Mouse (Mus musculus): Measurements from ENCODE around the gene Mettl24. TPM values are rescaled to one million over a fixed set of nuclear protein-coding genes. Genes with fewer than 3 reads are reported as not detected.
A peak's percentile ranks its signal among the peaks of the same experiment; 100 is the strongest.

Mettl24 gene
- polyA plus RNA-seq, 1 experiment from 2014 or later, result 2.4 TPM

DNA sequence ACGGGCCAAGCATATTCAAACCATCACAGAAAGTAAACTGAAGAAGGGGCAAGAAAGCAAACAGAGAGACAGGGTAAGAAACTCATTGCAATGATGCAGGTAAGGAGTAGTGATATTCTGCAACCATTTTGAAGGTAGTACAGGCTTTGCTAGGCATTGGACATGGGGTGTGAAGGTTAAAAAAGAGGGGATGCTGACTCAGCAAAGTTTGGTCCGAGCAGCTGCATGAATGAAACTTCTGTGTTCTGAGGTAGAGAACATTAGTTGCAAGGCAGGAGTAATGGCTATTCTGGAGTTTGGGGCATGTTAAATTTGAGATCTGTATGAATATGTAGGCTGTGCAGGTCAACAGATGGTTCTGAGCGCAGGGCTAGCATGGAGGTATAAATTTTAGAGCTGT is 17.8 kb upstream of the Mettl24 start:
- Histone ChIP-seq H3K27me3 (no peaks in the 10 kb centered on the region), H3K9me3 (replicated peaks) (no peaks in the 10 kb centered on the region; the same call in 1 of the 2 replicates), H3K36me3 (no peaks in the 10 kb centered on the region), H3K4me1 (no peaks in the 10 kb centered on the region), H3K4me2 (no peak overlapping the region), H3K4me3 (replicated peaks) (no peak overlapping the region), H3K27ac (no peak overlapping the region), H3K9ac (no peak overlapping the region)
- 77% methylated on average over 3 of the region's 3 CpGs for WGBS
- no peak for ATAC-seq (replicated peaks; ENCODE audit: low FRiP score)

DNA sequence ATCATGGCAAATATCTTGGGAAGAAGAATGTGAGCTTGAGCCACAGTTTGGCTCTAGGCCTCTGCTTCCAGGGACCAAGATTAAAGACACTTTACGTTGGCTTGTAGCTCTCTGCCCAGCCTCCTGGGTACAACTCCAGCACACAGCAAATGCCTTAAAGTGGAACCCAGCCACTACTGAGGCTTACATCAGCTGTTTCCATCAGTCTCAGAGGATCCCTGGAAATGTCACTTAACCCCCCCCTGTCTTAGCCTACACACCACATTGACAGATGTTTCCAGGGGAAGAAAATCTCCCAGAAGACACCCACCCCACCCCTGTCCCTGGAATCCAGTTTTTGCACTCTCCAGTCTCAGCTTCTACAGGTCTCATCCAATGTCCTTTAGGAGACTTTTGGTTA is 16.1 kb upstream of the Mettl24 start:
- Histone ChIP-seq H3K4me2 (no peak overlapping the region), H3K9ac (no peak overlapping the region), H3K4me3 (replicated peaks) (no peak overlapping the region), H3K9me3 (replicated peaks) (no peaks in the 10 kb centered on the region), H3K36me3 (no peaks in the 10 kb centered on the region), H3K4me1 (no peaks in the 10 kb centered on the region), H3K27ac (no peak overlapping the region), H3K27me3 (no peaks in the 10 kb centered on the region)
- ATAC-seq (replicated peaks; ENCODE audit: low FRiP score), result no peak
- WGBS, result 88% methylated on average over 1 of the region's 1 CpGs

DNA sequence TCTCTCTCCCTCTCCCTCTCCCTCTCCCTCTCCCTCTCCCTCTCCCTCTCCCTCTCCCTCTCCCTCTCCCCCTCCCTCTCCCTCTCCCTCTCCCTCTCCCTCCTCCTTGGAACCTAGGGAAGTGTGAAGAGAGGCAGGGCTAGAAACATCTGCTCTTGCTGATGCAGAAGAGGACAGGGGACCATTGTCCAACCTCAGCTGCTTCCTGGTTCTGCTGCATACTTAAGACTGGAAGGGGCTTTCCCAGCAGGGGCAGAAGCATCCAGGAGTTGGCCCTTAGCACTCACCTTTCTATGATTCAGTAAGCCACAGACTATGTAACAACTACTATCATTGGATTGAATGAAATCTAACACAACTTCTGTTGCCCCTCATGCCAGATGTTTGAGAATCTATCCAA is 14.4 kb upstream of the Mettl24 start:
- H3K9me3 ChIP-seq (replicated peaks), result no peaks in the 10 kb centered on the region
- no peak overlapping the region for H3K4me2 ChIP-seq
- H3K27ac ChIP-seq, result no peak overlapping the region
- H3K27me3 ChIP-seq, result no peaks in the 10 kb centered on the region
- no peak overlapping the region for H3K9ac ChIP-seq
- H3K4me1 ChIP-seq, result no peaks in the 10 kb centered on the region
- no peak overlapping the region for H3K4me3 ChIP-seq (replicated peaks)
- no peak for ATAC-seq (replicated peaks; ENCODE audit: low FRiP score)
- no peaks in the 10 kb centered on the region for H3K36me3 ChIP-seq

DNA sequence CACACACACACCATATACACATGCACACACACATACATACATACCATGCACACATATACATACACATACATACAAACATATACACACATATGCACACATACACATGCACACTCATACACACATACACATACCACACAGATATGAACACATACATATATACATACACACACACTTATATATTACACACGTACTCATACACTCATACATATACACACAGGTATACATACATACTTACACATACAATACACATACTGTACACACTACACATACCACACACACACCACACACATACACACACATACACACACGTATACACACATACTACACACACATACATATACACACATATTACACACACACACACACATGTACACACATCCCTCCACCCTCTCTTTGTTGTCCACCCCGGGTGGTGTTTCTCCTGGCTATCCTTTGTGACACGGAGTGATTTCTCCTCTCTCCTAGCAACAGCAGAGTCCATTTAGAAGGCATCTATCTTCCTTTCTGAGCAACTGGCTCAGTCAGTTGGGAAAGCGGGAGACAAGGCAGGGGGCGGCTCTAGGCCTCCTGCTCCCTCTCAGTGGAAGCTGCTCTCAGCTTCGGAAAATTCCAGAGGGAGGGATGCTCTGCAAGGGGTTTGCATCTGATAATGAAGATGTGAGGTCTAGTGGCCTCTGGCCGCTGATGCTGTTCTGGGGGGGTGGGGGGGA is 10.3 kb upstream of the Mettl24 start:
- H3K27ac ChIP-seq, result no peak overlapping the region
- 76% methylated on average over 8 of the region's 8 CpGs for WGBS
- H3K4me1 ChIP-seq, result peaks cover 8% of the 10 kb centered on the region
- no peak overlapping the region for H3K9ac ChIP-seq
- no peak overlapping the region for H3K4me3 ChIP-seq (replicated peaks)
- no peak overlapping the region for H3K4me2 ChIP-seq
- no peaks in the 10 kb centered on the region for H3K27me3 ChIP-seq
- ATAC-seq (replicated peaks; ENCODE audit: low FRiP score), result no peak
- H3K36me3 ChIP-seq, result no peaks in the 10 kb centered on the region
- no peaks in the 10 kb centered on the region for H3K9me3 ChIP-seq (replicated peaks)

DNA sequence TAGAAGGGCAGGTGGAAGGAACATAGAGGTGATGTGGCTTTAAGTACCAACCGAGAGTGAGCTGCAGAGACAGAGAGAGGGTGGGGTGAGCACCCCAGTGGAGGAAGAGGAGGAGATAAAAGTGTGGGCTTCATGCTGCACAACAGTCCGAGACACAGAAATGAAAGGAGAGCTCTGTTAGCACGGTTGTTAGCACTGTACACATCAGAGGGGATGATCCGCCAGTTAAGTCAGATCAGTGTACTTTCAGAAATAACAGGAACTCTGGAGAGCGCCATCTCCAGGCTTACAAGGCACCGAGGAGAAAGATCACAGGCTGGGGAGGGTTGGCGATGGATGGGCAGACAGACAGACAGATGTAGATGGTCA is 9.8 kb upstream of the Mettl24 start:
- H3K9ac ChIP-seq, result no peak overlapping the region
- H3K9me3 ChIP-seq (replicated peaks), result no peaks in the 10 kb centered on the region
- no peaks in the 10 kb centered on the region for H3K36me3 ChIP-seq
- ATAC-seq (replicated peaks; ENCODE audit: low FRiP score), result no peak
- H3K4me3 ChIP-seq (replicated peaks), result no peak overlapping the region
- H3K27ac ChIP-seq, result no peak overlapping the region
- H3K4me1 ChIP-seq, result peaks cover 8% of the 10 kb centered on the region
- WGBS, result 78% methylated on average over 7 of the region's 7 CpGs
- no peaks in the 10 kb centered on the region for H3K27me3 ChIP-seq
- no peak overlapping the region for H3K4me2 ChIP-seq

DNA sequence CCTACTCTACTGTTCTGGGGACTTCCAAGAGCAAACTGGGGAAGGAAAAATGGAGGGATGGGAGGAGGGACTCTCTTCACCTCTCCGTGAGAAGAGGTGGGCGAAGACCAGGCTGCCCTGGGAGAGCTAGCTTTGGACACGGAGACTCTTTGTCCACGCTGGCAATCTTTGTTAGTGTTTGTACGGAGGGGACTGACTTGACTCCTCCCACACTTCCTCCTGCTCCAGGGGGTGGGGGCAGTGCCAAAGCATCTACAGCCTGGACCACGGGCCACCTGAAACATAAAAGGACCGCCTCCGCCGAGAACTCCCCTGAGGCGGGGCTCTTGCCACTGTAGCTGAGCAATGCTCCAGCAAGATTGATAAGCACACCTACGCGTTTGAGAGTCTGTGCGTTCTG is 8.9 kb upstream of the Mettl24 start:
- no peaks in the 10 kb centered on the region for H3K27me3 ChIP-seq
- H3K27ac ChIP-seq, result no peak overlapping the region
- H3K9me3 ChIP-seq (replicated peaks), result no peaks in the 10 kb centered on the region
- peak; percentile 64; the same call in 1 of the 2 replicates for ATAC-seq (replicated peaks; ENCODE audit: low FRiP score)
- peak overlapping the region; percentile 62 for H3K4me2 ChIP-seq
- no peaks in the 10 kb centered on the region for H3K36me3 ChIP-seq
- 7% methylated on average over 13 of the region's 13 CpGs for WGBS
- H3K4me3 ChIP-seq (replicated peaks), result peak overlapping the region; percentile 35
- H3K4me1 ChIP-seq, result peaks cover 8% of the 10 kb centered on the region
- 0 out of 2 replicates have a peak overlapping the region, but pooled peaks have one; percentile 14 for H3K9ac ChIP-seq

DNA sequence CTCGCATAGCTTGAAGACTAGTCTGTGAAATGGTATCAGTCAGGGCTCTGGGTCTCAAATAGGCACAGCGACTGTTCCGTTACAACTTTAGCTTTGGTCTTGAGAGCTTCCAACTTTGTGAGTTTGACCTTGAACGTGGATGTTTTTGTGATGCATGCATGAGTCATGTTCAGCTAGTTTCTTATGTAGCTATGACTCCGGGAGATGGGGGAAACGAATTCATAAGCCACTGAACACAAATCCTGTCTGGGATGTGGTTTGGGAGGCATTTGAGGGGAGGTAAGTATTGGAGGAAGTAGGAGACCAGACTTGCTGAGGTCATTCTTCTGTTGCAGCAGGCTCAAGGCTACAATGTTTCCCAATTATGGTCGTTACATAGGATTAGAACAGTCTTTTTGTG is 7.2 kb upstream of the Mettl24 start:
- WGBS, result 81% methylated on average over 7 of the region's 7 CpGs
- Histone ChIP-seq H3K4me3 (replicated peaks) (no peak overlapping the region), H3K9ac (no peak overlapping the region), H3K4me2 (no peak overlapping the region), H3K27ac (no peak overlapping the region), H3K4me1 (peaks cover 8% of the 10 kb centered on the region), H3K27me3 (0 out of 2 replicates have a peak, but pooled peaks cover under 1% of the 10 kb centered on the region), H3K9me3 (replicated peaks) (no peaks in the 10 kb centered on the region), H3K36me3 (no peaks in the 10 kb centered on the region)
- ATAC-seq (replicated peaks; ENCODE audit: low FRiP score), result no peak

DNA sequence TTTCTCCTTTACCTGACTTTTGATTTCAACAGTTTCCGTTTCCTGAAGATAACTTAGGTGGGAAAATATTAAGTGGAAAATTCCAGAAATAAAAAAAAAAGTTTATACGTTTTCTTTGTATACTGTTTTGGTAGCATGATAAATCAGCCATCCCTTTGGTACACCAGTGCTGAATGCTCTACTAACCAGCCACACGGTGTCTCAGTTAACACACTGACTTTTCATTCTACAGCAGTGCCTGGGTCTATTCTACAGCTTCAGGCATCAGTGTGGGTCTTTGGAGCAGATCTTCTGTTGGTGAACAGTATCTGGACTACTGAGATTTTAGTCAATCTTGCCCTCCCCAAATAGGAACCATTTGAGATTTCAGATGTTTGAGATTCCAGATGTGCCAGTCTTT is 4.6 kb upstream of the Mettl24 start:
- Histone ChIP-seq H3K9ac (no peak overlapping the region), H3K36me3 (no peaks in the 10 kb centered on the region), H3K27ac (no peak overlapping the region), H3K4me1 (peaks cover 16% of the 10 kb centered on the region), H3K9me3 (replicated peaks) (no peaks in the 10 kb centered on the region), H3K27me3 (0 out of 2 replicates have a peak, but pooled peaks cover 2% of the 10 kb centered on the region), H3K4me3 (replicated peaks) (no peak overlapping the region), H3K4me2 (no peak overlapping the region)
- 77% methylated on average over 3 of the region's 3 CpGs for WGBS
- no peak for ATAC-seq (replicated peaks; ENCODE audit: low FRiP score)

DNA sequence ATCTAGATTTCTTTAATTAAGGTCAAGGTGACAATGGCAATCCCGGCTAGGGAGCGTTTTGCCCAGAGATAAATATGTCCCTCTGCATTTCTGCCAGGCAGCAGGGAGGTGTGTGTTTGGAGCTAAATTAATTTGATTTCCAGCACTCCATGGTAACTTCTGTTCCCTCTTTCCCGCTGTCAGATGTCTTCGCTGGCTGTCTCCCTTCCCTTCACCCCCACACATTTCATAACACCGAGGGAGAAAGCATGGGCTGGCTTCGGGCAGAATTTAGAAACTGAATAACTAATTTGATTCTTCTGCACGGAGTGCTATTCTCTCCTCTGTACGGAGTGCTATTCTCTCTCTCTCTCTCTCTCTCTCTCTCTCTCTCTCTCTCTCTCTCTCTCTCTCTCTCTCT is 612 bp upstream of the Mettl24 start:
- Histone ChIP-seq H3K9me3 (replicated peaks) (no peaks in the 10 kb centered on the region), H3K4me3 (replicated peaks) (peak overlapping the region; percentile 58; the same call in 1 of the 2 replicates), H3K27ac (no peak overlapping the region), H3K4me1 (peaks cover 13% of the 10 kb centered on the region), H3K4me2 (peak overlapping the region; percentile 93), H3K27me3 (0 out of 2 replicates have a peak, but pooled peaks cover 2% of the 10 kb centered on the region), H3K36me3 (no peaks in the 10 kb centered on the region), H3K9ac (no peak overlapping the region)
- ATAC-seq (replicated peaks; ENCODE audit: low FRiP score), result no peak
- 25% methylated on average over 8 of the region's 8 CpGs for WGBS

DNA sequence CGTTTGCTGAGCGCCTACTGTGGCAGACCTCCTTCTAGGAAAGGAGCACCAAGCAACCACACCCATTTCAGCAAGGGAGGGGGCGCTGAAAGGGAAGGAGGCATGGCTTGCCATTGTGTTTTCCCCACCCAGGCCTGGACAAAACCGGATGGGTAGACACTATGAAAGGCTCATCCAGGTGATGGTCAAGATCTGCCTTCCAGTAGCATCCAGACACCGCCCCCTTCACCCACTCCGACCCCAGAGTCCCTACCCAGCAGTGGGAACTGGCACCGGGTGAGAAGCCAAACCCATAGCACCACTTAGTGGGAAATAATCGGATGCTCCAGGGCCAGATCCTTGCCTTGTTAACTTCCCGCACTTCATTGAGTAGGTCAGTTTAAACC is 779 bp downstream of the Mettl24 start:
- H3K9me3 ChIP-seq (replicated peaks), result no peaks in the 10 kb centered on the region

DNA sequence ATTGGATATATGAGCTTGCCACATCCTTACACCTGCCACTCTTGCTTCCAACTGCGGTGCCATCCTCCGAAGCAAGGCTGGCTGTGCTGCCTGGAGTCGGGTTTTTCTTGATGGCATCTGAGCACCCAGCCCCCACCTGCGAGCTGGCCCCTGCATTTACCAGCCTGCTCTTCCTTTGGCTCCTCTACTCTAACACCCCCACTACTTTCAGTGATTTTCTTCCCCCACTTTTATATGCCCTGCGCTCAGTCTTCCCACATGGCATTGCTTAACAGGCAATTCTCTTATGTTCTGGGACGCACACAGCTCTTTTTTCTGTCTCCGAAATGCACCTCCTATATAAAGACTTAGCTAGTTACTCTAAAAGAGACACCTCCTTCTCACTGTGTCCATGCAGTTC is 1.2 kb downstream of the Mettl24 start:
- Histone ChIP-seq H3K27me3 (0 out of 2 replicates have a peak, but pooled peaks cover 2% of the 10 kb centered on the region), H3K4me3 (replicated peaks) (no peak overlapping the region), H3K27ac (no peak overlapping the region), H3K9ac (no peak overlapping the region), H3K4me2 (no peak overlapping the region), H3K4me1 (peaks cover 13% of the 10 kb centered on the region), H3K9me3 (replicated peaks) (no peaks in the 10 kb centered on the region), H3K36me3 (no peaks in the 10 kb centered on the region)
- WGBS, result 93% methylated on average over 7 of the region's 7 CpGs
- ATAC-seq (replicated peaks; ENCODE audit: low FRiP score), result no peak

More for the DNA sequence above, 779 bp downstream of the Mettl24 start:
- H3K9ac ChIP-seq, result 0 out of 2 replicates have a peak overlapping the region, but pooled peaks have one; percentile 64
- no peak overlapping the region for H3K27ac ChIP-seq
- H3K27me3 ChIP-seq, result 0 out of 2 replicates have a peak, but pooled peaks cover 2% of the 10 kb centered on the region
- ATAC-seq (replicated peaks; ENCODE audit: low FRiP score), result peak; percentile 27; the same call in 1 of the 2 replicates
- H3K36me3 ChIP-seq, result no peaks in the 10 kb centered on the region
- WGBS, result 60% methylated on average over 9 of the region's 9 CpGs
- H3K4me1 ChIP-seq, result peaks cover 13% of the 10 kb centered on the region
- peak overlapping the region; percentile 93 for H3K4me2 ChIP-seq
- peak overlapping the region; percentile 58; the same call in 1 of the 2 replicates for H3K4me3 ChIP-seq (replicated peaks)

DNA sequence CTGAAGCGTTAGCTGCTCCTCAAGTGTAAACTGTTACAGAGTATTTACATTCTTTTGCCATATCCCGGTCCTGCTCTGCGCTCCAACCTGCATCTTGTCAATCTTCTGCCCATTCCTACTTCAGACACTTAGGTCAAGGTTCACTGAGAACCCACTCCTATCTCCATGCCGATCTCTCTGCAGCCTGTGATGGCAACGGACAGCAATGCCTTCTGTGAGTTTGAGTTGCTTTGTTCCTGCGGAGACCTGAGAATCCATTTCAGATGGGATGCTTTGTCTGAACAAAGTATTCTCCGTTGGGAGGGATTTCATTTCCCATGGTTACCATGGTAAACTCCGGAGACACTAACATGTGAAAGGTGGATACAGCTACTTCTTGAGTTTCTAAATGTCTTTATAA is 2.6 kb downstream of the Mettl24 start:
- Histone ChIP-seq H3K4me1 (peaks cover 13% of the 10 kb centered on the region), H3K9me3 (replicated peaks) (no peaks in the 10 kb centered on the region), H3K4me2 (no peak overlapping the region), H3K36me3 (no peaks in the 10 kb centered on the region), H3K27me3 (0 out of 2 replicates have a peak, but pooled peaks cover 2% of the 10 kb centered on the region), H3K27ac (no peak overlapping the region), H3K4me3 (replicated peaks) (no peak overlapping the region), H3K9ac (no peak overlapping the region)
- no peak for ATAC-seq (replicated peaks; ENCODE audit: low FRiP score)
- WGBS, result 59% methylated on average over 8 of the region's 8 CpGs

DNA sequence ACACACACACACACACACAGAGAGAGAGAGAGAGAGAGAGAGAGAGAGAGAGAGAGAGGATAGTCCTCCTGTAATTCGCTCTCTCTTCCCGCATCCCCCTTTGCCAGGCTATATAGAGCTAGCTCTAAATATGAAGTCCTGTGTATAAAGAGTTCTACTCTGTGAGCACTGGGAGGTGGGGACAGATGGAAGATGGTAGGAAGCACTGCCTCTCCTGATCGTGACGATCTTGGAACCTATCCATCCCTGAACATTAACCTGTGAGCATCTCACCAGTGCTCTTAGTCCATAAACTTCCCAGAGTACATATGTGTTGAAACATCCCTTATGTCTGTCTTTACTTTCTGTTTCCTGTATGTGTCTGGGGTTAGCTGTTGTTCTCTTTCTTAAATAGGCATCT is 3.9 kb downstream of the Mettl24 start:
- Histone ChIP-seq H3K27me3 (no peaks in the 10 kb centered on the region), H3K4me3 (replicated peaks) (no peak overlapping the region)

More for the DNA sequence above, 3.9 kb downstream of the Mettl24 start:
- Histone ChIP-seq H3K4me2 (no peak overlapping the region), H3K9me3 (replicated peaks) (no peaks in the 10 kb centered on the region), H3K4me1 (peaks cover 13% of the 10 kb centered on the region), H3K27ac (no peak overlapping the region), H3K36me3 (no peaks in the 10 kb centered on the region), H3K9ac (no peak overlapping the region)
- 84% methylated on average over 4 of the region's 4 CpGs for WGBS
- ATAC-seq (replicated peaks; ENCODE audit: low FRiP score), result no peak
